Mouse (Mus musculus): ENCODE results near the gene Slc12a4. TPM values are rescaled to one million over a fixed set of nuclear protein-coding genes. Genes with fewer than 3 reads are reported as not detected.
A peak's percentile ranks its signal among the peaks of the same experiment; 100 is the strongest.
"Not testable (repeated sequence)": the region's sequence is repeated elsewhere in the genome, so short reads cannot be mapped to it uniquely, and the experiment has no call there.

Slc12a4 gene
- 57.1 and 65.1 TPM in 2 replicates for polyA plus RNA-seq (2011; ENCODE audit: insufficient read depth, insufficient read length, low read depth, missing spikeins)

GRCm38 (mm10) chr8:105965905-105966341 is at the start of gene Slc12a4:
Slc12a4 (minus strand) TSS chr8:105966097.
- H3K27me3 ChIP-seq (ENCODE audit: control insufficient read depth, insufficient read depth, low read length, poor library complexity, severe bottlenecking) = no peaks in the 10 kb centered on the region
- H3K4me3 ChIP-seq (ENCODE audit: low read depth, low read length) = peak within 1 kb of the TSS; percentile 73
- no peaks in the 10 kb centered on the region for H3K9me3 ChIP-seq (replicated peaks; ENCODE audit: control insufficient read depth, insufficient read depth, low read length, poor library complexity, severe bottlenecking)
- peaks cover 10% of the 10 kb centered on the region for H3K4me1 ChIP-seq (ENCODE audit: control insufficient read depth, insufficient read depth, low read length)
- H3K27ac ChIP-seq (ENCODE audit: insufficient read depth, low read length) = peak within 1 kb of the TSS; percentile 92
- no peaks in the 10 kb centered on the region for H3K36me3 ChIP-seq (ENCODE audit: control insufficient read depth, insufficient read depth, low read length, poor library complexity, severe bottlenecking)
- H3K9ac ChIP-seq (ENCODE audit: low read depth, poor library complexity, severe bottlenecking) = peak within 1 kb of the TSS; percentile 89
- TF ChIP-seq EP300 (IDR thresholded peaks at IDR 0.05; ENCODE audit: insufficient read depth, low read depth, low read length) (0 out of 2 replicates have a peak, but pooled peaks have one; percentile 27), POLR2A (IDR thresholded peaks at IDR 0.05; ENCODE audit: insufficient read depth, low read length) (peak; percentile 7), CTCF (IDR thresholded peaks at IDR 0.05; ENCODE audit: low read depth, low read length) (no peak)

- not testable (repeated sequence) for H3K27me3 ChIP-seq (ENCODE audit: control insufficient read depth, insufficient read depth, low read length, poor library complexity, severe bottlenecking); H3K4me1 ChIP-seq (ENCODE audit: control insufficient read depth, insufficient read depth, low read length); H3K27ac ChIP-seq (ENCODE audit: insufficient read depth, low read length); H3K9me3 ChIP-seq (replicated peaks; ENCODE audit: control insufficient read depth, insufficient read depth, low read length, poor library complexity, severe bottlenecking)
- Histone ChIP-seq H3K36me3 (ENCODE audit: control insufficient read depth, insufficient read depth, low read length, poor library complexity, severe bottlenecking) (peaks cover 16% of the 10 kb centered on the region), H3K9ac (ENCODE audit: low read depth, poor library complexity, severe bottlenecking) (peak overlapping the region; percentile 77), H3K4me3 (ENCODE audit: low read depth, low read length) (peak overlapping the region; percentile 43)
Observed at GRCm38 (mm10) chr8:106012203-106012602, 46.3 kb upstream of the Slc12a4 start.

- TF ChIP-seq EP300 (IDR thresholded peaks at IDR 0.05; ENCODE audit: insufficient read depth, low read depth, low read length) (no peak), POLR2A (IDR thresholded peaks at IDR 0.05; ENCODE audit: insufficient read depth, low read length) (no peak), CTCF (IDR thresholded peaks at IDR 0.05; ENCODE audit: low read depth, low read length) (no peak)
- peak within 1 kb of the TSS; percentile 5; the same call in 1 of the 2 replicates for H3K27ac ChIP-seq (ENCODE audit: insufficient read depth, low read length)
- H3K9me3 ChIP-seq (replicated peaks; ENCODE audit: control insufficient read depth, insufficient read depth, low read length, poor library complexity, severe bottlenecking) = no peaks in the 10 kb centered on the region
- peaks cover 14% of the 10 kb centered on the region for H3K36me3 ChIP-seq (ENCODE audit: control insufficient read depth, insufficient read depth, low read length, poor library complexity, severe bottlenecking)
- no peaks in the 10 kb centered on the region for H3K4me1 ChIP-seq (ENCODE audit: control insufficient read depth, insufficient read depth, low read length)
- no peaks in the 10 kb centered on the region for H3K27me3 ChIP-seq (ENCODE audit: control insufficient read depth, insufficient read depth, low read length, poor library complexity, severe bottlenecking)
- H3K4me3 ChIP-seq (ENCODE audit: low read depth, low read length) = peak within 1 kb of the TSS; percentile 93
- peak within 1 kb of the TSS; percentile 77 for H3K9ac ChIP-seq (ENCODE audit: low read depth, poor library complexity, severe bottlenecking)
Observed at GRCm38 (mm10) chr8:106011643-106011986, 45.7 kb upstream of the Slc12a4 start, which contains the start of gene Ddx28. Ddx28 (minus strand) TSS chr8:106011882.

DNA sequence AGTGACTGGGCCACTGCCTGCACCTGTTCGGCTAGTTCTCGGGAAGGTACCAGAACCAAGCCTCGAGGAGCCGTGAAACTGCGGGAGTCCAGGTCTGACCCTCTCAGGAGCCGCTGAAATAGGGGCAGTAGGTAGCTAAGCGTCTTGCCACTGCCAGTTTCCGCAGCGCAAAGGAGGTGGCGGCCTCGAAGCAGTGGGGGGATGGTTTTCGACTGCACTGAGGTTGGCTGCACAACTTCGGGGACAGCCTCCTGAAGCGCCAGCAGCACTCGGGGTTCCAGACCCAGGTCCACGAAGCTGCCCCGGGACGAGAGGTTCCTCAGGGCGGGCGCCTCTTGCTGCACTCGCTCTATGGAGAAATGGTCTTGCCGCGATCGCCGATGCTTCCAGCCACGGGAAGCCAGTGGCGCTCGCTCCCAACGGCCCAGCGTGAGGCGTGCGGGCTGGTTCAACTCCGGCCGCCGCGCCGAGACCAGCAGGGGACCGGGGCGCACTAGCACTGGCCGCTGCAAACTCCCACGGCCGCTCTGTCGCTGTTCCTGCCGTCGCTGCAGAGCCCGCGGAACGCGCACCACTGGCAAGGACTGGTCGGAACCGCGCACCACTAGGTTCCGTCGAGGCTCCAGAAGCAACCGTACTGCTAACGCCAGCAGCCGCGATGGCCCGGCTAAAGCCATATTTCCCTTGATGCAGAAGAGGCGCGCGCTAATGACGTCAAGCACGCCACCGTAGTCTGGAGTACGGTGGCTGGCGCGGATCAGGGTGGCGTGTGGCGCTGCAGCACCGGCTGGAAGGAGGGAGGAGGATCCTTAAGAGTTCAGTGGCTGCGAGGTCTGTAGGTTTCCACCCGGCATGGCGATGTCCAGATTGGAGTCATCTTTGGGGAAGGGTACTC is 45.1 kb upstream of the Slc12a4 start:
- peak overlapping the region; percentile 93 for H3K4me3 ChIP-seq (ENCODE audit: low read depth, low read length)
- H3K36me3 ChIP-seq (ENCODE audit: control insufficient read depth, insufficient read depth, low read length, poor library complexity, severe bottlenecking) = peaks cover 9% of the 10 kb centered on the region
- peak overlapping the region; percentile 77 for H3K9ac ChIP-seq (ENCODE audit: low read depth, poor library complexity, severe bottlenecking)
- H3K27ac ChIP-seq (ENCODE audit: insufficient read depth, low read length) = peak overlapping the region; percentile 5; the same call in 1 of the 2 replicates
- no peaks in the 10 kb centered on the region for H3K4me1 ChIP-seq (ENCODE audit: control insufficient read depth, insufficient read depth, low read length)
- no peaks in the 10 kb centered on the region for H3K27me3 ChIP-seq (ENCODE audit: control insufficient read depth, insufficient read depth, low read length, poor library complexity, severe bottlenecking)
- TF ChIP-seq CTCF (IDR thresholded peaks at IDR 0.05; ENCODE audit: low read depth, low read length) (no peak), POLR2A (IDR thresholded peaks at IDR 0.05; ENCODE audit: insufficient read depth, low read length) (peak; percentile 67), EP300 (IDR thresholded peaks at IDR 0.05; ENCODE audit: insufficient read depth, low read depth, low read length) (peak; percentile 52; the same call in 1 of the 2 replicates)
- no peaks in the 10 kb centered on the region for H3K9me3 ChIP-seq (replicated peaks; ENCODE audit: control insufficient read depth, insufficient read depth, low read length, poor library complexity, severe bottlenecking)

GRCm38 (mm10) chr8:106007891-106008290 is 42.0 kb upstream of the Slc12a4 start:
- not testable (repeated sequence) for H3K27ac ChIP-seq (ENCODE audit: insufficient read depth, low read length); H3K27me3 ChIP-seq (ENCODE audit: control insufficient read depth, insufficient read depth, low read length, poor library complexity, severe bottlenecking); H3K9me3 ChIP-seq (replicated peaks; ENCODE audit: control insufficient read depth, insufficient read depth, low read length, poor library complexity, severe bottlenecking); H3K36me3 ChIP-seq (ENCODE audit: control insufficient read depth, insufficient read depth, low read length, poor library complexity, severe bottlenecking); H3K4me1 ChIP-seq (ENCODE audit: control insufficient read depth, insufficient read depth, low read length); H3K4me3 ChIP-seq (ENCODE audit: low read depth, low read length); H3K9ac ChIP-seq (ENCODE audit: low read depth, poor library complexity, severe bottlenecking)

GRCm38 (mm10) chr8:106007135-106007534 is 41.2 kb upstream of the Slc12a4 start:
- no peak overlapping the region for H3K4me3 ChIP-seq (ENCODE audit: low read depth, low read length)
- peaks cover 4% of the 10 kb centered on the region; the same call in 1 of the 2 replicates for H3K36me3 ChIP-seq (ENCODE audit: control insufficient read depth, insufficient read depth, low read length, poor library complexity, severe bottlenecking)
- H3K27ac ChIP-seq (ENCODE audit: insufficient read depth, low read length) = no peak overlapping the region
- H3K9me3 ChIP-seq (replicated peaks; ENCODE audit: control insufficient read depth, insufficient read depth, low read length, poor library complexity, severe bottlenecking) = no peaks in the 10 kb centered on the region
- no peaks in the 10 kb centered on the region for H3K4me1 ChIP-seq (ENCODE audit: control insufficient read depth, insufficient read depth, low read length)
- H3K27me3 ChIP-seq (ENCODE audit: control insufficient read depth, insufficient read depth, low read length, poor library complexity, severe bottlenecking) = no peaks in the 10 kb centered on the region
- no peak overlapping the region for H3K9ac ChIP-seq (ENCODE audit: low read depth, poor library complexity, severe bottlenecking)
- TF ChIP-seq CTCF (IDR thresholded peaks at IDR 0.05; ENCODE audit: low read depth, low read length) = no peak
- no peak for TF ChIP-seq POLR2A (IDR thresholded peaks at IDR 0.05; ENCODE audit: insufficient read depth, low read length)
- no peak for TF ChIP-seq EP300 (IDR thresholded peaks at IDR 0.05; ENCODE audit: insufficient read depth, low read depth, low read length)
